ENCODE assay signal across 14 mouse cellular contexts in the genomic region with DNA sequence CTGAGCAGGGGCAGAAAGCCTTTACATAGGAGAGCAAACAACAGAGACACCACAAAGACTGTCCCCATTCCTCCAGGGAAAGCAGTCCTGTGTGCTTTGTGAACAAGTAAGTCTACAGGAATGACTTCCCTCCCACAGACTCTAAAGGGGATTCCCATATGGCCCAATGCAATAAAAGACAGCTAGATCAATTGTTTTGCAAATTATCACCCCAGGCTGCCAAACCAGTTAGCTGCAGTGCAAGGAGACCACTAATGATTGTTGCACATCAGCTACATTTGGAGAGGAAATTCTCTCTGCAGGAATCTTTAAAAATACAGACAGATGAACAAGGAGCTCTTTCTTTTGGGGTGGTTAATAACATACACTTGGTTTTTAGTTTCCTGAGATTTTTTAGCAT. TPM values are rescaled to one million over a fixed set of nuclear protein-coding genes. Genes with fewer than 3 reads are reported as not detected.
DNase-seq lines count a peak whose midpoint lies in the region; ATAC-seq and TF ChIP-seq lines count a peak whose summit lies in the region.
"Had no signal": no experiment of that assay in that cellular context is flagged by ENCODE, and none has a peak within 500 bp of the region (broad histone marks: within the 10 kb centered on the region; RNA-seq: fewer than 3 reads in every experiment).

No protein-coding gene starts in this region.

- no peaks in the 10 kb centered on the region for H3K27me3 ChIP-seq in forebrain, embryonic 16.5 days (replicated peaks; ENCODE audit: control insufficient read depth, insufficient read depth, low read length)
- no peaks in the 10 kb centered on the region for H3K27me3 ChIP-seq in midbrain, embryonic 11.5 days (ENCODE audit: control insufficient read depth, insufficient read depth, low read length)
- H3K27me3 ChIP-seq: liver, embryonic 15.5 days had no signal

- no peak overlapping the region for H3K4me2 ChIP-seq in forebrain, embryonic 16.5 days (ENCODE audit: low read length)
- H3K4me2 ChIP-seq in midbrain, embryonic 11.5 days, result no peak overlapping the region
- H3K4me2 ChIP-seq: liver, embryonic 15.5 days had no signal

- peak; percentile 49 for ATAC-seq in forebrain, embryonic 16.5 days
- ATAC-seq in midbrain, embryonic 11.5 days (ENCODE audit: low FRiP score), result peak; percentile 33; the same call in 1 of the 2 replicates
- ATAC-seq in megakaryocyte, adult 5-6 weeks (ENCODE audit: poor library complexity, severe bottlenecking), result no peak

- H3K9me3 ChIP-seq in forebrain, embryonic 16.5 days (ENCODE audit: control insufficient read depth, low read length), result no peaks in the 10 kb centered on the region
- H3K9me3 ChIP-seq in midbrain, embryonic 11.5 days (ENCODE audit: control insufficient read depth, low read length), result no peaks in the 10 kb centered on the region
- H3K9me3 ChIP-seq: liver, embryonic 15.5 days had no signal

- DNase-seq in layer of hippocampus, adult 2 months (ENCODE audit: low spot score in 2 of 2), result no peak
- no peak for DNase-seq in layer of hippocampus, adult 11-12 months (ENCODE audit: low spot score)
- peak; percentile 87 for DNase-seq in midbrain, embryonic 11.5 days (ENCODE audit: low spot score, missing footprints)
- peak; percentile 37 for DNase-seq in retina, postnatal 1 day
- no peak for DNase-seq in ovary, adult 18-20 months (ENCODE audit: low spot score)
- no peak for DNase-seq in urinary bladder, postnatal 25 days (ENCODE audit: low spot score)
- DNase-seq: heart, adult 11 months; kidney, postnatal 10 days; thymus, postnatal 14 days had no signal

- H3K9ac ChIP-seq in forebrain, embryonic 16.5 days (replicated peaks; ENCODE audit: low read depth, low read length), result no peak overlapping the region
- H3K9ac ChIP-seq in midbrain, embryonic 11.5 days (ENCODE audit: low read length), result no peak overlapping the region
- H3K9ac ChIP-seq: liver, embryonic 15.5 days had no signal

- H3K27ac ChIP-seq in layer of hippocampus, adult 2 months, result peak overlapping the region; percentile 67
- peak overlapping the region; percentile 78; the same call in 1 of the 2 replicates for H3K27ac ChIP-seq in forebrain, embryonic 16.5 days (ENCODE audit: low read length)
- H3K27ac ChIP-seq in midbrain, embryonic 11.5 days (ENCODE audit: low read depth, low read length), result peak overlapping the region; percentile 46; the same call in 1 of the 2 replicates
- H3K27ac ChIP-seq: liver, embryonic 15.5 days; macrophage had no signal

- TF ChIP-seq CTCF in layer of hippocampus, adult 2 months (conservative IDR thresholded peaks at IDR 0.05), result no peak

- H3K4me3 ChIP-seq in layer of hippocampus, adult 2 months, result no peak overlapping the region
- no peak overlapping the region for H3K4me3 ChIP-seq in forebrain, embryonic 16.5 days (replicated peaks; ENCODE audit: low read length)
- H3K4me3 ChIP-seq in midbrain, embryonic 11.5 days (ENCODE audit: low read depth, low read length), result no peak overlapping the region
- H3K4me3 ChIP-seq: liver, embryonic 15.5 days had no signal

- H3K4me1 ChIP-seq in forebrain, embryonic 16.5 days (replicated peaks; ENCODE audit: control insufficient read depth, insufficient read depth, low read length), result peaks cover 24% of the 10 kb centered on the region
- peaks cover 20% of the 10 kb centered on the region for H3K4me1 ChIP-seq in midbrain, embryonic 11.5 days (ENCODE audit: control insufficient read depth, insufficient read depth, low read length)
- H3K4me1 ChIP-seq: liver, embryonic 15.5 days had no signal

- H3K36me3 ChIP-seq in forebrain, embryonic 16.5 days (ENCODE audit: control insufficient read depth, insufficient read depth), result no peaks in the 10 kb centered on the region
- H3K36me3 ChIP-seq in midbrain, embryonic 11.5 days (ENCODE audit: control insufficient read depth, insufficient read depth, low read length), result no peaks in the 10 kb centered on the region
- H3K36me3 ChIP-seq: G1E; liver, embryonic 15.5 days had no signal

RNA-seq across cellular contexts. Expression of a gene that starts 55.6 kb away (rescaled TPM):
- 10 to 100 TPM; 52.2 to 53.3 TPM for total RNA-seq in layer of hippocampus, adult 2 months (2021)
- polyA plus RNA-seq in forebrain, embryonic 16.5 days (2015; fragmentation: Nextera tagmentation; extraction: Ambion mirVana), result 0.97 and 1.4 TPM in 2 replicates
- polyA plus RNA-seq in midbrain, embryonic 11.5 days (2014; fragmentation: Nextera tagmentation; extraction: Ambion mirVana), result 5.1 and 5.3 TPM in 2 replicates
- total RNA-seq in megakaryocyte, adult 5-6 weeks (2015), result not detected in 2 replicates
- not detected in 2 replicates for total RNA-seq in megakaryocyte, adult 5-6 weeks (2017)
- polyA plus RNA-seq: G1E; liver, embryonic 15.5 days; macrophage had no signal

Comparison
In these comparisons a context has a peak if more than half of its experiments do, and no peak if none do; other contexts are left out.
1. DNase-seq: peak in midbrain, embryonic 11.5 days (single experiment) and retina, postnatal 1 day (single experiment); none in layer of hippocampus, adult 2 months (0 of 2), layer of hippocampus, adult 11-12 months (single experiment), ovary, adult 18-20 months (single experiment) and urinary bladder, postnatal 25 days (single experiment).
2. RNA of a gene that starts 55.6 kb away (total RNA-seq): 52.2 to 53.3 TPM in layer of hippocampus, adult 2 months; not detected in megakaryocyte, adult 5-6 weeks; every median in the first group is over 10 times any median in the second.
3. Peak in every context shown above with its lines, with median percentiles within 50 percentile points of each other: H3K27ac ChIP-seq.